Mouse (Mus musculus): ENCODE results near the gene Rag2.

DNA sequence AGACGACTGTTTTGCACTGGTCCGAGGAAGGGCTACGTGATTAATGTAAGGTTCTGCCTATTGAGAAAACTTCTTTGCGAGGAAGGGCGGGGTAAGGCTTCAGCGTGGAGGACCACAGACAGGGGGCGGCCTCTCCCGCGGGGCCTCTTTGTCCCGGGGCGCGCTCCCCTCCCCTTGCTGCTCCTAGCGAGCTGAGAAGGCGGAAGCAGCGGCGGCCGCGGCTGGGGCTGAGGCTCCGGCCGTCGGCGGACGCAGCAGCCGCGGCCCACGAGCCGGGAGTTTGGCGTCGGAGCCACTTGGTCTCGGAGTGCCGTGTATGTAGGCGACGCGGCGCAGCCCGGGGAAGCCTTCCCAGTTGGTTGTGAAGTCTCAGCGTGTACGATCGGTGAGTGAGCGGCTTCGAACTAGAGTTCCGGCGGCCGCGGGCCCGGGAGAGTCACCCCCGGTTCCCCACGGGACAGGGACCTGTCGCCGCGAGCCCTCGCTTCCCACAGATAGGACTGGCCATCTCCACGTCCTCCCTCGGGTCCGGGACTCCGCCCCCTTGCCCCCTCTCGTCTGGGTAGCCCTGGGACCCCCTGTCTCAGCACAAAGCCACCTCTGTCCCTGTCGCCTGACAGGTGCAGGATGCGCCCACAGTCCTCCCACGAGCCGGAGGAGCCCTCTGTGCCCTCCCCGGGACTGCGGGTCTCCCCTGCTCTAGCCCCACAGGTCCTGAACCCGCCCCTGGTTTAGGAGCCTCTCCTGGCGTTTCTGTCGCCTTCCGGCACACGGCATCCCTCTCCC is 53.9 kb downstream of the Rag2 start, which contains the start of gene Traf6:
- TF ChIP-seq CTCF (IDR thresholded peaks at IDR 0.05; ENCODE audit: control insufficient read depth, insufficient read depth, low read length) (peak; percentile 62), POLR2A (IDR thresholded peaks at IDR 0.05; ENCODE audit: borderline replicate concordance, control insufficient read depth, low read depth, low read length) (peak; percentile 77; the same call in 1 of the 2 replicates)
